ENCODE assay signal across 11 mouse cellular contexts in the genomic region with DNA sequence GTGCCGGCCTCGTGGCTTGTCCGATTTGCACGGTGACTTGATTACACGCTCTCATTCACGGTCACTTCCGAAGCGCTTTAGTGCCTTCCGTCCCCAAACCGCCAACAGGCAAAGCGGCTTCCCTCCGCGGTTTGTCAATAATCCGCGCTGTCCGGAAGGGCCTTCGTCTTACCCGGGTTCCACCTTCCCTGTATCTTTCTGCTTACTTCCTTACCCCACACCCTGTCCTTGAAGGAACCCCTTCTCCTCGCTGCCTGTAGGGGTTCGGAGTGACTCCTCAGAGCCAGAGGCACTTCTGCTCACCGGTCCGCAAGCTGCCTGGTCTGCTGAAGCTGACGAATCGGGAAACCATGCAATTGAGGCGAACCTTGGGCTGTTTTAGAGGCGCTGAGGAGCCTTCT. TPM values are rescaled to one million over a fixed set of nuclear protein-coding genes. Genes with fewer than 3 reads are reported as not detected.
DNase-seq lines count a peak whose midpoint lies in the region; ATAC-seq and TF ChIP-seq lines count a peak whose summit lies in the region.
"Had no signal": no experiment of that assay in that cellular context is flagged by ENCODE, and none has a peak within 500 bp of the region (broad histone marks: within the 10 kb centered on the region; RNA-seq: fewer than 3 reads in every experiment).

No protein-coding gene starts in this region.

- peak; percentile 86 for DNase-seq in heart, adult 11 months
- DNase-seq in heart, postnatal 14 days = no peak
- no peak for DNase-seq in Patski (ENCODE audit: low read depth, low spot score)
- no peak for DNase-seq in left cerebral cortex, adult 18-20 months (ENCODE audit: low spot score in 2 of 2)
- DNase-seq in thymus, postnatal 0 days (ENCODE audit: low spot score) = no peak
- DNase-seq in lung, postnatal 0 days (ENCODE audit: low spot score) = no peak
- DNase-seq: adrenal gland, postnatal 14 days had no signal

- H3K27me3 ChIP-seq in Patski (no peaks in the 10 kb centered on the region), myocyte (ENCODE audit: control insufficient read depth, insufficient read depth, insufficient read length) (no peaks in the 10 kb centered on the region)
- H3K27me3 ChIP-seq in kidney, embryonic 14.5 days (ENCODE audit: control insufficient read depth, insufficient read depth, low read length) = peaks cover 10% of the 10 kb centered on the region
- H3K27me3 ChIP-seq in lung, postnatal 0 days (replicated peaks; ENCODE audit: insufficient read depth, low read length) = peaks cover 94% of the 10 kb centered on the region

- TF ChIP-seq EP300 in lung, postnatal 0 days (IDR thresholded peaks at IDR 0.05) = no peak

- peaks cover 48% of the 10 kb centered on the region for H3K79me2 ChIP-seq in myocyte (ENCODE audit: control insufficient read depth, insufficient read depth)

- peak; percentile 56 for ATAC-seq in Patski
- no peak for ATAC-seq in kidney, embryonic 14.5 days (ENCODE audit: low FRiP score, low TSS enrichment)
- ATAC-seq in lung, postnatal 0 days = no peak

- H3K9ac ChIP-seq in kidney, embryonic 14.5 days (ENCODE audit: low read depth, low read length) = peak overlapping the region; percentile 89
- H3K9ac ChIP-seq in lung, postnatal 0 days (replicated peaks; ENCODE audit: low read depth) = no peak overlapping the region

- 1% methylated on average over 26 of the region's 26 CpGs for WGBS in kidney, embryonic 14.5 days
- under 1% methylated on average over 26 of the region's 26 CpGs for WGBS in lung, postnatal 0 days

- POLR2A ChIA-PET in Patski (lab: Charles Lee) = interaction anchor here (0.6 to 21.2 kb wide), 7 partner anchors 8 to 591 kb away, joined by 4 to 778 read pairs (median 6); a partner anchor contains a TSS

- TF ChIP-seq CTCF in Patski (IDR thresholded peaks at IDR 0.05) = no peak
- no peak for TF ChIP-seq CTCF in lung, postnatal 0 days (IDR thresholded peaks at IDR 0.05)

- H3K9me3 ChIP-seq in kidney, embryonic 14.5 days (ENCODE audit: control insufficient read depth, low read length) = no peaks in the 10 kb centered on the region
- no peaks in the 10 kb centered on the region for H3K9me3 ChIP-seq in lung, postnatal 0 days (ENCODE audit: low read length)

- no peak for TF ChIP-seq POLR2A in myocyte (IDR thresholded peaks at IDR 0.05; ENCODE audit: insufficient read length, low read depth)

- H3K27ac ChIP-seq in kidney, embryonic 14.5 days (ENCODE audit: low read depth, low read length) = peak overlapping the region; percentile 96
- H3K27ac ChIP-seq in lung, postnatal 0 days (ENCODE audit: low read length) = no peak overlapping the region

- in situ Hi-C loops in Patski (cut with MboI; ENCODE audit: low pct_unique_long_range_greater_than_20kb) = loop anchor here (25.0 kb wide), 1 partner anchor 1259 kb away; no protein-coding TSS in a partner anchor

- peak overlapping the region; percentile 73 for H3ac ChIP-seq in myocyte (ENCODE audit: control insufficient read depth, insufficient read length)

- peak overlapping the region; percentile 83 for H3K4me2 ChIP-seq in kidney, embryonic 14.5 days (replicated peaks; ENCODE audit: low read depth, low read length)
- peak overlapping the region; percentile 90 for H3K4me2 ChIP-seq in myocyte (ENCODE audit: low read depth)
- no peak overlapping the region for H3K4me2 ChIP-seq in lung, postnatal 0 days (replicated peaks; ENCODE audit: low read depth, low read length)

- CTCF ChIA-PET in Patski (lab: Charles Lee) = interaction anchor here (1.3 to 4.4 kb wide), 3 partner anchors 10 to 69 kb away, joined by 4 to 27 read pairs (median 5); a partner anchor contains a TSS

- H3K36me3 ChIP-seq in kidney, embryonic 14.5 days (ENCODE audit: control insufficient read depth, insufficient read depth, low read length) = no peaks in the 10 kb centered on the region
- H3K36me3 ChIP-seq in myocyte (ENCODE audit: control insufficient read depth, insufficient read depth) = no peaks in the 10 kb centered on the region
- no peaks in the 10 kb centered on the region for H3K36me3 ChIP-seq in lung, postnatal 0 days (ENCODE audit: insufficient read depth, low read length)

- intact Hi-C loops in heart, postnatal 14 days (cut with DNase I) = no loop called here

- H3K4me3 ChIP-seq in kidney, embryonic 14.5 days (ENCODE audit: low read length) = peak overlapping the region; percentile 75
- H3K4me3 ChIP-seq in myocyte = peak overlapping the region; percentile 90
- no peak overlapping the region for H3K4me3 ChIP-seq in lung, postnatal 0 days (ENCODE audit: low read depth, low read length)

- H3K4me1 ChIP-seq in kidney, embryonic 14.5 days (ENCODE audit: control insufficient read depth, insufficient read depth, low read length) = peaks cover 22% of the 10 kb centered on the region
- no peaks in the 10 kb centered on the region for H3K4me1 ChIP-seq in lung, postnatal 0 days (ENCODE audit: insufficient read depth, low read depth, low read length)

TF ChIP-seq in myocyte, 11 proteins besides CTCF, POLR2A, EP300 and RAD21:
- TF ChIP-seq MAX (IDR thresholded peaks at IDR 0.05; ENCODE audit: low read depth) (no peak), TCF12 (IDR thresholded peaks at IDR 0.05; ENCODE audit: insufficient read depth, poor library complexity, severe bottlenecking) (no peak), CEBPB (IDR thresholded peaks at IDR 0.05; ENCODE audit: insufficient read depth, poor library complexity, severe bottlenecking) (no peak), USF1 (IDR thresholded peaks at IDR 0.05; ENCODE audit: low read depth) (no peak), POLR2AphosphoS2 (IDR thresholded peaks at IDR 0.05; ENCODE audit: insufficient read length, low read depth) (peak; percentile 15), TCF3 (IDR thresholded peaks at IDR 0.05; ENCODE audit: insufficient read length, low read depth) (no peak)

RNA-seq across cellular contexts. Expression of a gene that starts 0.8 kb away (rescaled TPM):
- total RNA-seq in heart, postnatal 14 days (2021) = not detected
- polyA plus RNA-seq in Patski (2021) = 19.3 TPM
- 27.6 and 35.6 TPM in 2 replicates for polyA plus RNA-seq in kidney, embryonic 14.5 days (2014; fragmentation: Nextera tagmentation; extraction: Ambion mirVana)
- 10.9 TPM for polyA plus RNA-seq in myocyte (2012; fragmentation: generic; extraction: Trizol)
- total RNA-seq in left cerebral cortex, adult 18-20 months (2021) = not detected
- polyA plus RNA-seq in thymus, postnatal 0 days (2015; fragmentation: Nextera tagmentation; extraction: Ambion mirVana) = not detected in 2 replicates
- polyA plus RNA-seq in lung, postnatal 0 days (2015; fragmentation: Nextera tagmentation; extraction: Ambion mirVana) = not detected in 2 replicates
- total RNA-seq: adrenal gland, postnatal 14 days; heart, postnatal 25 days had no signal
- polyA plus RNA-seq: stomach, embryonic 14.5 days had no signal

RNA-seq across cellular contexts. Expression of a gene that starts 5.7 kb away (rescaled TPM):
- not detected for total RNA-seq in heart, postnatal 14 days (2021)
- polyA plus RNA-seq in Patski (2021) (104 TPM), myocyte (2012; fragmentation: generic; extraction: Trizol) (15.8 TPM)
- polyA plus RNA-seq in kidney, embryonic 14.5 days (2014; fragmentation: Nextera tagmentation; extraction: Ambion mirVana) = 177 and 186 TPM in 2 replicates
- not detected for total RNA-seq in left cerebral cortex, adult 18-20 months (2021)
- polyA plus RNA-seq in thymus, postnatal 0 days (2015; fragmentation: Nextera tagmentation; extraction: Ambion mirVana) = 0.08 and 0.19 TPM in 2 replicates
- polyA plus RNA-seq in lung, postnatal 0 days (2015; fragmentation: Nextera tagmentation; extraction: Ambion mirVana) = not detected in 2 replicates
- total RNA-seq: heart, postnatal 25 days had no signal
- polyA plus RNA-seq: stomach, embryonic 14.5 days had no signal

RNA-seq across cellular contexts. Expression of a gene that starts 14.3 kb away (rescaled TPM):
- not detected for total RNA-seq in heart, postnatal 14 days (2021)
- 12.4 TPM for polyA plus RNA-seq in Patski (2021)
- polyA plus RNA-seq in kidney, embryonic 14.5 days (2014; fragmentation: Nextera tagmentation; extraction: Ambion mirVana) = not detected in 2 replicates
- polyA plus RNA-seq in myocyte (2012; fragmentation: generic; extraction: Trizol) = 0.72 TPM
- total RNA-seq in left cerebral cortex, adult 18-20 months (2021) = not detected
- not detected in 2 replicates for polyA plus RNA-seq in thymus, postnatal 0 days (2015; fragmentation: Nextera tagmentation; extraction: Ambion mirVana)
- polyA plus RNA-seq in lung, postnatal 0 days (2015; fragmentation: Nextera tagmentation; extraction: Ambion mirVana) = 0.12 TPM in 1 of 2 replicates, not detected in the other
- total RNA-seq: adrenal gland, postnatal 14 days; heart, postnatal 25 days had no signal
- polyA plus RNA-seq: stomach, embryonic 14.5 days had no signal

RNA-seq across cellular contexts. Expression of a gene that starts 15.5 kb away (rescaled TPM):
- not detected for total RNA-seq in heart, postnatal 14 days (2021)
- polyA plus RNA-seq in Patski (2021) = 76.7 TPM
- 58.1 and 67.8 TPM in 2 replicates for polyA plus RNA-seq in kidney, embryonic 14.5 days (2014; fragmentation: Nextera tagmentation; extraction: Ambion mirVana)
- 17.7 TPM for polyA plus RNA-seq in myocyte (2012; fragmentation: generic; extraction: Trizol)
- not detected for total RNA-seq in left cerebral cortex, adult 18-20 months (2021)
- 0.62 and 0.81 TPM in 2 replicates for polyA plus RNA-seq in thymus, postnatal 0 days (2015; fragmentation: Nextera tagmentation; extraction: Ambion mirVana)
- 0.06 and 0.07 TPM in 2 replicates for polyA plus RNA-seq in lung, postnatal 0 days (2015; fragmentation: Nextera tagmentation; extraction: Ambion mirVana)
- total RNA-seq: heart, postnatal 25 days had no signal

RNA-seq across cellular contexts. Expression of a gene that starts 24.7 kb away (rescaled TPM):
- total RNA-seq in heart, postnatal 14 days (2021) = under 1 TPM; 0.17 to 0.29 TPM
- polyA plus RNA-seq in Patski (2021) = 51.6 TPM
- polyA plus RNA-seq in kidney, embryonic 14.5 days (2014; fragmentation: Nextera tagmentation; extraction: Ambion mirVana) = 19.1 and 19.6 TPM in 2 replicates
- polyA plus RNA-seq in myocyte (2012; fragmentation: generic; extraction: Trizol) = 11.9 TPM
- total RNA-seq in left cerebral cortex, adult 18-20 months (2021) = not detected
- polyA plus RNA-seq in thymus, postnatal 0 days (2015; fragmentation: Nextera tagmentation; extraction: Ambion mirVana) = 0.71 and 1.4 TPM in 2 replicates
- polyA plus RNA-seq in lung, postnatal 0 days (2015; fragmentation: Nextera tagmentation; extraction: Ambion mirVana) = 7.5 and 8.7 TPM in 2 replicates

Comparison
In these comparisons a context has a peak if more than half of its experiments do, and no peak if none do; other contexts are left out.
1. RNA of a gene that starts 0.8 kb away (polyA plus RNA-seq): 27.6 to 35.6 TPM in kidney, embryonic 14.5 days, 19.3 TPM in Patski (single experiment) and 10.9 TPM in myocyte (single experiment); not detected in thymus, postnatal 0 days and not detected in lung, postnatal 0 days; every median in the first group is over 10 times any median in the second.
2. RNA of a gene that starts 5.7 kb away (polyA plus RNA-seq): 177 to 186 TPM in kidney, embryonic 14.5 days, 104 TPM in Patski (single experiment) and 15.8 TPM in myocyte (single experiment); 0.08 to 0.19 TPM in thymus, postnatal 0 days and not detected in lung, postnatal 0 days; every median in the first group is over 10 times any median in the second.